Mouse (Mus musculus) liver, embryonic 13.5 days (tissue): Measurements from ENCODE around the gene Slc19a2. TPM values are rescaled to one million over a fixed set of nuclear protein-coding genes. Genes with fewer than 3 reads are reported as not detected.

Source experiments
- ATAC-seq: fragments of 200-750 bp; cut with Nextera tagmentation; 2 replicates; pipeline ENCODE4 v1.8.0; 2017; ENCODE audit warnings: low read depth, mild to moderate bottlenecking, moderate number of reproducible peaks, moderate library complexity
- DNase-seq: peaks from one replicate; pipeline ENCODE4 v3.0.0; 2022
- H3K27ac ChIP-seq: fragments of 300-500 bp; sonication (generic); 2 replicates; pipeline ENCODE4 v1.5.1; 2015; ENCODE audit warnings: moderate library complexity, mild to moderate bottlenecking, inconsistent platforms
- H3K27me3 ChIP-seq: fragments of 300-500 bp; sonication (generic); 2 replicates; pipeline ENCODE4 v1.6.1; 2015; ENCODE audit warnings: mild to moderate bottlenecking, inconsistent platforms
- H3K36me3 ChIP-seq: fragments of 300-500 bp; sonication (generic); 2 replicates; pipeline ENCODE4 v1.6.1; 2015; ENCODE audit warnings: mild to moderate bottlenecking, inconsistent platforms
- H3K4me1 ChIP-seq: fragments of 300-500 bp; sonication (generic); replicated peaks from 2 replicates; pipeline ENCODE4 v1.6.1; 2015; ENCODE audit warnings: inconsistent platforms
- H3K4me2 ChIP-seq: fragments of 300-500 bp; sonication (generic); 2 replicates; pipeline ENCODE4 v1.6.1; 2015; ENCODE audit warnings: inconsistent platforms, mild to moderate bottlenecking, moderate library complexity
- H3K4me3 ChIP-seq: fragments of 300-500 bp; sonication (generic); replicated peaks from 2 replicates; pipeline ENCODE4 v1.5.1; 2015; ENCODE audit warnings: mild to moderate bottlenecking, inconsistent platforms
- H3K9ac ChIP-seq: fragments of 300-500 bp; sonication (generic); 2 replicates; pipeline ENCODE4 v1.6.1; 2015; ENCODE audit warnings: mild to moderate bottlenecking, inconsistent platforms
- H3K9me3 ChIP-seq: fragments of 300-500 bp; sonication (generic); replicated peaks from 2 replicates; pipeline ENCODE4 v1.6.1; 2016; ENCODE audit warnings: inconsistent platforms
- WGBS: fragments of 180-500 bp; shearing (Covaris S2); methylation state at CpG from one replicate; pipeline ENCODE4 v1.1.7; 2015; ENCODE audit not compliant: insufficient replicate concordance; 5-methylcytosine and 5-hydroxymethylcytosine counted together
- polyA plus RNA-seq: library from polyadenylated mRNA; unstranded; fragments of >200 nt; fragmentation: Nextera tagmentation; extraction: Ambion mirVana; gene quantifications from 2 replicates; pipeline ENCODE4 v1.2.1, GENCODE M21; 2015

Gene Slc19a2
- polyA plus RNA-seq: 20.6 and 25.3 TPM in 2 replicates

DNA sequence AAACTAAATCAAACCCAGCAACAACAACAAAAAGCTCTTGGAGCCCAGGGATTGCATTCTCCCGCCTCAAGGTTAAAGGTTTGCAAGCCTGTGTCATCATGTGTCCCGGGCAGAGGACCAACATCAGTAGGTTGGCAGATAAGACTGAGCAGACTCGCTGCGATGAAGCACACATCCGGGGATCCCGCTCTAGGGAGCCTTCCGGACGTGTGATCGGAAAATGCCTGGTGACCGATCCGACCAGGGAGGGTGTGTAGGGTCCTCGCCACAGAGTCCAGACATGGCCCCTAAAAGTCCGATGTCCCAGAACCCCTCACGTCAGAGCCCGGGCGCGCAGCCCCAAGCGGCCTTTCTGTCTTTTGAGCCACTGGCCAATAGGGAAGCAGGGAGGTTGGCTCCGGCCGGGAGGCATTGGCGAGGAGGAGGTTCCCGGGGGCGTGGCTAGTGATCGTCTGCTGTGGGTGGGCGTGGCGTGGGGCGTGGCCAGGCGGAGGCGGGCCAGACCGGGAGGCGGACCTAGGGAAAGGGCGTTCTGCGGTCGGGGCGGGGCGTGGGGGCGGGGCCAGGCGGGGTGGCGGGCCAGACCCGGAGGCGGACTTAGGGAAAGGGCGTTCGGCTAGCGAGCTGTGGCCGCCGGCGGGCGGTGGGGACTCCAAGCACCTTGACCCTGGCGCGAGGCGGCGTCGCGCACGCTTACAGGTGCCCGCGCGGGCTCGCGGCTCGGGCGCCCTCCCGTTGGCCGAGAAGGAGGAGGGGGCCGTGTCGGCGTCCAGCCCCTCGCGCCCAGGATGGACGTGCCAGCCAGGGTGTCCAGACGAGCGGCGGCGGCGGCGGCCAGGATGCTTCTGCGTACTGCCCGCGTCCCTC is at the start of gene Slc19a2:
TSS of gene Slc19a2 (plus strand) at position 582 of the 867 bp plus-strand sequence.
- WGBS: 1% methylated on average over 51 of the region's 79 CpGs

DNA sequence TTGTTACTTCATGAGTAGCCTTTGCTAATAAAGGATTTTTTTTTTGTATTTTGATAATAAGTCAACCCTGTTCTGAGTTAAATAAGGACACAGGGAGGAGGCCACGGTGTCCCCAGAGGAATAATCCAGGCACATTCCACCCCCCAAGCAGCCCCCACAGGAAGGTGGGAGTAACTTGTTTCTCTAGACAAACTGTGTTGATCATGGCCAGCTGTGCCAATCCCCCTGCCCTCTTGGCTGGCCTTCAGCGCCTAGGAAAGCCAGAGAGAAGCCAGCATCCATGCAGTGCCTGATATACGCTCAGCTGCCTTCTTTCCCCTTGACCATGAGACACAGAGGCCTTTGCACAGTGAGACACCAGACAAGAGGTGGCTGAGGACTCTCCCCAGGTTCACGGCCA is 49.3 kb upstream of the Slc19a2 start:
- WGBS: 68% methylated on average over 4 of the region's 4 CpGs
- Histone ChIP-seq H3K36me3 (peaks cover 15% of the 10 kb centered on the region; the same call in 1 of the 2 replicates), H3K9ac (no peak overlapping the region), H3K9me3 (no peaks in the 10 kb centered on the region), H3K27me3 (no peaks in the 10 kb centered on the region), H3K4me3 (no peak overlapping the region), H3K27ac (no peak overlapping the region), H3K4me1 (no peaks in the 10 kb centered on the region), H3K4me2 (no peak overlapping the region)
- DNase-seq: no peak
- ATAC-seq: no peak

More for the DNA sequence above, at the start of gene Slc19a2:
- Histone ChIP-seq H3K9me3 (no peaks in the 10 kb centered on the region), H3K4me3 (peak within 1 kb of the TSS; percentile 85), H3K4me2 (peak within 1 kb of the TSS; percentile 91), H3K27ac (peak within 1 kb of the TSS; percentile 76), H3K27me3 (no peaks in the 10 kb centered on the region), H3K4me1 (peaks cover 53% of the 10 kb centered on the region), H3K36me3 (no peaks in the 10 kb centered on the region), H3K9ac (peak within 1 kb of the TSS; percentile 89)
- ATAC-seq (peak; percentile 91), DNase-seq (peak; percentile 98)

DNA sequence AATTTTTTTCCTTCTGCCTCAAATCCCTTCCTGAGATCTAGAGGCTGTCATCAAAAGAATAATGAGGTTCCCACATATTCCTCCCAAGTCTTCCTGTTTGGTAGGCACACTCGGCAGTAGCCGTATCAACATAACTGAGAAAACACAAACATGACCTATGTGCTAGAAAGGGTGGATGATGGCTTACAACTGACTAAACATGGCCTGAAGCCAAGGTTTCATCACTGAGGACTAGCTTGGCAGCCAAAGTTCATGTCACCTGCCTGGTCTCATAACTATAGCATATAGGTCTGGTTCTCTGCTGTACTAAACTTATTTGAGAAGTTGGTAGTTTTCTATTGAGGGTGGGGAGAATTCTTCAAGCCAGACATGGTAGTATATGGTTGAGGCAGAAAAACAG is 40.4 kb upstream of the Slc19a2 start:
- no peak overlapping the region for H3K4me2 ChIP-seq
- no peak for DNase-seq
- H3K4me1 ChIP-seq: no peaks in the 10 kb centered on the region
- no peaks in the 10 kb centered on the region for H3K36me3 ChIP-seq
- H3K27ac ChIP-seq: no peak overlapping the region
- no peaks in the 10 kb centered on the region for H3K27me3 ChIP-seq
- no peaks in the 10 kb centered on the region for H3K9me3 ChIP-seq
- peak; percentile 65 for ATAC-seq
- H3K4me3 ChIP-seq: no peak overlapping the region
- H3K9ac ChIP-seq: no peak overlapping the region
- WGBS: 78% methylated on average over 2 of the region's 2 CpGs

DNA sequence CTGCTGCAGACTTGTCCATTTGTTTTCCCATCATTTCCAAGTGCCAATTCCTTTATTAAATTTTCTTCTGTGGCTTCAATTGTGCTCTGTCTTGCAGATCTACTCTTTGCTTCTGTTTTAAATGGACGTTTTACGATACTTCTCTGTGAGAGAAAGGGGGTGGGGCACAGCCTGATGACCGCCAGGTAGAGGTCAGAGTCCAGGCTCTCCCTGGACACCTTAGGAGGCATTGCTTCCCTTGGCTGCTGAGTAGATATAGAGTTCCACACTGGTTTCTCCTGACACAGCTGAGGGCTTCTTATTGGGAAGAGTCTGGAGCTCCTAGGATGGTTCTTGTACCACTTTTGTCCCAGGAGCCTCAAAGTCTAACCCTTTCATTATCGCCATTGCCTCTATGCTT is 37.9 kb upstream of the Slc19a2 start:
- Histone ChIP-seq H3K36me3 (no peaks in the 10 kb centered on the region), H3K9me3 (no peaks in the 10 kb centered on the region), H3K4me3 (no peak overlapping the region), H3K27me3 (no peaks in the 10 kb centered on the region), H3K4me2 (no peak overlapping the region), H3K9ac (no peak overlapping the region), H3K4me1 (no peaks in the 10 kb centered on the region), H3K27ac (no peak overlapping the region)
- DNase-seq: no peak
- no peak for ATAC-seq
- 66% methylated on average over 4 of the region's 4 CpGs for WGBS

DNA sequence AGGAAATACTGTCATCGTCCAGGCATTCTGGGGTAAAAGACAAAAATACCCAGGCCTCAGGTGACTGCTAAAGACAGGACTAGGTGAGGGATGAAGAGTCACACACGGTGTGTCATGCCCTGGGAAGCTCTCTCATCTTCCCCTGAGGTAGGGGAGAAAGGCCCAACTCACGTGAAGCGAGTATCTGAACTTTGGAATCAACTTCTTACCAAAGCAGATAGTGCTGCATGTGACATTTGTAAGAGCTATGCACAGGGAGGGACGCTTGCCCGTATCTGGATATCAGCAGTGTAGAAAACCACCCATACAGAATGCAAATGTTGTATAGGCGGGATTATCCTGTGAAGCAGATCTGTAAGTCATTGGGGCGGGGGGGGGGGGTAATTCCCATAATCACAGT is 36.2 kb upstream of the Slc19a2 start:
- no peak for ATAC-seq
- Histone ChIP-seq H3K9ac (no peak overlapping the region), H3K4me2 (no peak overlapping the region), H3K27ac (no peak overlapping the region), H3K4me1 (peaks cover 5% of the 10 kb centered on the region), H3K4me3 (no peak overlapping the region), H3K27me3 (no peaks in the 10 kb centered on the region), H3K36me3 (no peaks in the 10 kb centered on the region), H3K9me3 (no peaks in the 10 kb centered on the region)
- no peak for DNase-seq
- 60% methylated on average over 8 of the region's 8 CpGs for WGBS

DNA sequence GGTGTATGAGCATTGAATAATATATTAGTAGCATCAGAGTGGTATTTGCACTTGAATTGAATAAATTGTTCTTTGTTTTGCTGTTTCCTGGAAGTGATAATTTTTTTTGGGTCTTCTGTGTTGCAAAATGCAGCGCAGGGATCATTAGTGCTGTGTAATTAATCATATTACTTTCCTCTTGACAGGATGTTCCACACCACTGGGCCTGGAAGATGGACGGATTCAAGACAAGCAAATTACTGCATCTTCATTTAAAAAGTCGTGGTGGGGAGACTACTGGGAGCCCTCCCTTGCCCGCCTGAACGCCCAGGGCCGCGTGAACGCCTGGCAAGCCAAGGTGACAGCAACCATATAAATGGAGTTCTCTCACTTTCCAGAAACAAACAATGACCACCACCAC is 34.7 kb upstream of the Slc19a2 start:
- no peak overlapping the region for H3K9ac ChIP-seq
- no peak overlapping the region for H3K27ac ChIP-seq
- H3K36me3 ChIP-seq: no peaks in the 10 kb centered on the region
- H3K4me1 ChIP-seq: peaks cover 12% of the 10 kb centered on the region
- H3K4me3 ChIP-seq: no peak overlapping the region
- no peaks in the 10 kb centered on the region for H3K27me3 ChIP-seq
- ATAC-seq (no peak), DNase-seq (no peak)
- H3K4me2 ChIP-seq: no peak overlapping the region
- H3K9me3 ChIP-seq: no peaks in the 10 kb centered on the region
- 72% methylated on average over 8 of the region's 8 CpGs for WGBS

DNA sequence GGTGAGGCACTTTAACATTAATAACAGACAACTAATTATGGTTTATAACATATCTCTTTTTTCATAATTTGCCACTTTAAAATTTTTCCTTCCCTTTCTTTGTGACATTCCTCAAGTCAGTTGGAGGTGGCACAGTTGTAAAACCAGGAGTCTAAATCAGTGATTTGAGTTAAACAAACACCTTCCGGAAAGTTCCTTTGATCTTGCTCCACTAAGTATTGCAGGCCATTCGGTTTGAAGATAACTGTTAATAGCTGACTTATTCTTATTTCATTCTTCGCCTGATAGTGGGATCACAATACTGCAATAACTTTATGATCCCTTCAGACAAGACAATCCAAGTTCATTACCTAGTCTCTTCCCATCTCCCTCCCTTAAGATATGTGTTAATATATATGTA is 33.7 kb upstream of the Slc19a2 start:
- Histone ChIP-seq H3K9me3 (no peaks in the 10 kb centered on the region), H3K4me3 (no peak overlapping the region), H3K36me3 (no peaks in the 10 kb centered on the region), H3K27ac (no peak overlapping the region), H3K27me3 (no peaks in the 10 kb centered on the region), H3K4me2 (no peak overlapping the region), H3K9ac (no peak overlapping the region), H3K4me1 (peaks cover 12% of the 10 kb centered on the region)
- WGBS: 54% methylated on average over 3 of the region's 3 CpGs
- ATAC-seq: no peak
- no peak for DNase-seq

DNA sequence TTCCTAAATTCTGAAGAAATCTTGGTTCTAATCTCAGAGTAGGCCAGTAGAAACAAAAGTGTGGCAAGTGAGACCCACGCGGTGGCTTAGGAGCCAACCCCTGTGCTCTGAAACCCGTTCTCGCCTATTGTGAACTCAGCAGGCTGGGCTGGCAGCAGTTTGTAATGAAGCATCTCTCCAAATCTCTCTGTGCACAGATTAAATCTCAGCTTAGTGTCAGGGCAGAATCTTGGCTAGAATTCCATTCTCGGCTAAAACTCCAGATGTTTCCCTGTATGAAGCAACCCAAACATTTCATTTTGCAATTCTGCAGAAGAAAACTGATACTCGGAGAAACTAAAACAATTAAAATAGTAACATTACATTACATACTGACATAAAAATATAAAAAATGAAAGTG is 33.3 kb upstream of the Slc19a2 start:
- Histone ChIP-seq H3K4me1 (peaks cover 12% of the 10 kb centered on the region), H3K27me3 (no peaks in the 10 kb centered on the region), H3K36me3 (no peaks in the 10 kb centered on the region), H3K4me3 (no peak overlapping the region), H3K9ac (no peak overlapping the region), H3K9me3 (no peaks in the 10 kb centered on the region), H3K27ac (no peak overlapping the region), H3K4me2 (no peak overlapping the region)
- DNase-seq: no peak
- ATAC-seq: no peak
- 66% methylated on average over 6 of the region's 6 CpGs for WGBS

DNA sequence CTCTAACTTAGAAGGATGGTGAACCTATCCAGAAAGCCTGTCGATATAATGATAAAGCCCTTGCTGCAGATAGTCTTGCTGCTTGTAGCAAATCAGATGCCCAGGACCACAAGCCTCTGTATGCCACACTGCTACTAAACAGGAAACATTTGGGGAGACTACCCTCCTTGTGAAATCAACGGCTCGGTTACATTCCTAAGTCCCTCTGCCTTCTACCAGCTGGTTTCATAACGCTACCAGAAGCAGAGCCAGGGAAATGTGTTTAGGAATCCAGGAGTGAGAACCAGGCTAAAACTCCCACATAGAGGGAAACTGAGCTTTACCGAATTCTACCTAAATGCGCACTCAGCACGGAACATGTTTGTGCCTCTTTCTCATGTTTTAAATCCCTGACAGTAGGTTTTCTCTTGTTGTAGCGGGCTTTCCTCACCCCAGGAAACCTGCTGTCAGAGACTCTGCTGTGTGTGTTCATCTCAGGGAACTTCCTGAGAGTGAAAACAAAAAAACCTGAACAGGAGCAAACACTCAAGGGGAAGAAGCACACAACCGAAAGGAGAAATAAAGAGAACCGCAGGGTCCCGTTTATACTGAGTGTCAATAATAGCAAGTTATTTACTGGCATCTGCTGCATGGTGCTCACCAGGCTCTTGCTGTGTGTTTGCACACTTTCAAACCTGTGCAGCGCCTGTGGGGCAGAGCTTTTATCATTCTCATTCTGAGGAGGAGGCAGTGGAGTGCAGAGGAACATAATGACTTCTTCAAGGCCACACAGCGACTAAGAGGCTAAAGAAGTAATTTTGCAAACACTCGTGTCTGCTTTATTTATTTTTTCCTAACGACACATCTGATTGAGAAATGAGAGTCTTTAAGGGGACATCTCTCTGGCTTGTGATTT is 30.8 kb upstream of the Slc19a2 start:
- no peak overlapping the region for H3K27ac ChIP-seq
- no peak for ATAC-seq
- no peaks in the 10 kb centered on the region for H3K27me3 ChIP-seq
- H3K4me1 ChIP-seq: peaks cover 12% of the 10 kb centered on the region
- no peaks in the 10 kb centered on the region for H3K9me3 ChIP-seq
- DNase-seq: no peak
- no peak overlapping the region for H3K4me3 ChIP-seq
- H3K9ac ChIP-seq: peak overlapping the region; percentile 4; the same call in 1 of the 2 replicates
- 0 out of 2 replicates have a peak overlapping the region, but pooled peaks have one; percentile 21 for H3K4me2 ChIP-seq
- no peaks in the 10 kb centered on the region for H3K36me3 ChIP-seq
- 37% methylated on average over 15 of the region's 15 CpGs for WGBS

DNA sequence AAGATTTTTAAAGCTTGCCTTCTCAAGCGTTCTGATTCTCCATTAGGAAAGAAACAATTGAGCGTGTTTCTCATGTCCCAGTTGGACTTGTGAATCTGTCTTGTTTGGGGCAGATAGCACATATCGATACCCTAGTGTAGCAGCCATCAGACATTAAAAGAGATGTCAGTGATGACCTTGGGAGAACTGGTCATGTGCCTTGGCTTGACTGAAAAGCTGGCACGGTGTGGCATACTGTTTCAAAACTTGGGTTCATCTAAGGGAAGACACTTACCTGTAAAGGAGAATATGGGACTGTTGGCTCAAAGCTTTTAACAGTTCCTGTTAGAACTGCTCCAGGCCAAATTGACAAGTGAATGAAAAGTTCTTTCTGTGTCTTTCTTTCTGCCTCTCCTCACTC is 28.6 kb upstream of the Slc19a2 start:
- H3K4me2 ChIP-seq: no peak overlapping the region
- H3K36me3 ChIP-seq: no peaks in the 10 kb centered on the region
- 67% methylated on average over 4 of the region's 4 CpGs for WGBS
- no peak overlapping the region for H3K9ac ChIP-seq
- no peak for DNase-seq
- no peaks in the 10 kb centered on the region for H3K9me3 ChIP-seq
- H3K4me1 ChIP-seq: peaks cover 12% of the 10 kb centered on the region
- no peak overlapping the region for H3K4me3 ChIP-seq
- ATAC-seq: no peak
- H3K27ac ChIP-seq: no peak overlapping the region
- H3K27me3 ChIP-seq: no peaks in the 10 kb centered on the region

DNA sequence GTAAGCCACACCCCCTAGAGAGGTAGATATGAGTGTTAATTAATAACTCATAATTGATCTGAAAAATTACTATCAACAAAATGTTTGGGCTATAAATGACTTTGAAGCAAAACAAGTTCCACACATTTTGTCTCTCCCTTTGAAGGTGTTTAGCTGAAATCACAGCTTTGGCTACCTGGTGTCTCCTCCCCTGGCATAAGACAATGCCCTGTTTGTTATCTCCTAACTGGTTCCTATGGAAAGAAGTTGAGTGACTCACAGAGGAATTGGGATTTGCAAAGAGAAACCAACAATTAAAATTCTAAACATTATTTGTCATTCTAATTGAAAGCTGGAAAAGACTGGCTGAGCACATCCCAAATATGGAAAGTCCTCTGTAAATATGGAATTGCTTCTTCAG is 25.8 kb upstream of the Slc19a2 start:
- no peak overlapping the region for H3K27ac ChIP-seq
- no peak overlapping the region for H3K4me2 ChIP-seq
- H3K4me3 ChIP-seq: no peak overlapping the region
- no peak overlapping the region for H3K9ac ChIP-seq
- ATAC-seq (no peak), DNase-seq (no peak)
- H3K36me3 ChIP-seq: no peaks in the 10 kb centered on the region
- H3K4me1 ChIP-seq: peaks cover 3% of the 10 kb centered on the region
- no peaks in the 10 kb centered on the region for H3K9me3 ChIP-seq
- no peaks in the 10 kb centered on the region for H3K27me3 ChIP-seq
